Mouse (Mus musculus): ENCODE measurements around the gene Eprs.

The Eprs gene

DNA sequence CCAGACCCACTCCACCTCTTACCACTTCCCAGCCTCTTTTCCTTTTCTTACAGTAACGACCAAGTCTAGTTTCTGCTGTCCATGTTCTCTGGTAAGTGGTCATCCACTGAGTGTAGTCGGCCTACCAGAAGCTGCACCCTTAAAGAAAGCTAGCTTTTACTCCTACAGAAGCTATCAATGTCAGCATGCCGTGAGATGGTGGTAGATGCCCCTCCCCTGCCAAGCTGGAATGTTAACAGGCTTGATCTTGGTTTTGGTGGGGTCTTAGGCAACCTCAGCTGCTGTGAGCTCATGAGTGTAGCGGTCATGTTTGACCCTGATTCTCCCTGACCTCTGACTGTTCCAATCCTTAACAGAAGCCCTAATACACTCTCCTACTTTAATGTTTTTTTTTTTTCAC, 4.6 kb upstream of the Eprs start:
- DNase-seq (ENCODE audit: low read depth, low spot score), result no peak

DNA sequence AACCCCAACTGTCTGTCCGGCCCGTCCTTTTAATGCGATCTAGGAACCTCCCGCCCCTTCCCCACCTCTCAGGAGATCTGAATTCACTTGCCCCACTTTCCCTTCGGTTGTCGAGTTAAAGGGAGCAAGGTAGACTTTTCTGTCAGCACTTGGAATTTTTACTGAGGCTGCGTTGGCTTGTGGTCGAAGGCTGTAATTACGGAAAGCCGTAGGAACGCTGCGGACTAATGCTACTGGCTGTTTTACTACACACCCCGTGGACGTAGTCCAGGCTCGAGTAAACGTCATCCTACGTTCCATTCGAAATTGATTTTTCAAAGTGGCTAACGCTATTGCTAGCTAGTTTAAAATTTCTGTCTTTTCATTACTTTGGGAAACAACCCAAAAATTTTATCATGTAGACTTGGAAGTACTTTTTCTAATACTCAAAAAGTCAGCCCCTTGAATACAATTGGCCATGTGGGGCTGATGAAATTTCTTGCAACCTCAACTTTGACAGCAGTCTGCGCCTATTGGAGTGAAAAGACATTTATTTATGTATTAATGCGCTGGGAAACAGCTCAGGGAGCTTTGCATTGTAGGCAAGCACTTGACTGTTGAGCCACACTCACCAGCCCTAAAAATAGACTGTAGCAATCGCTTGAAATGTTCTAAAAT, 810 bp downstream of the Eprs start:
- DNase-seq (ENCODE audit: low read depth, low spot score), result peak; percentile 75

DNA sequence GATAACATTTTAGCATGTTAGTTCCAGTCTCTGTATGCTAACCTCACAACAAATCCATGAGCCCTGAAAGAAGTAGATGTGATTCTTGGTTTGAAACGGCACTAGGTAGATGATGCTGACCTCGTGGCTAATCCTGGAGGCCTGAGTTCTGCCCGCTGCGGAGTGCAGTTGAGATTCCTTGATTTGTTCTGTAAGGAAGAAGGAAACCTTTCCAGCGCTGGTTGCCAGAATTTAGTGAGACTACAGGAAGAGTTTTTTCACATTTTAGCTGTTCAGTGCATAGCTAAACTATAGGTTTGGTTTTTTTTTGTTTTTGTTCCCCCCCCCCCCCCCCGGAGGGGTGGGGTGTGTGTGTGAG, 1.3 kb downstream of the Eprs start:
- no peak for DNase-seq (ENCODE audit: low read depth, low spot score)

DNA sequence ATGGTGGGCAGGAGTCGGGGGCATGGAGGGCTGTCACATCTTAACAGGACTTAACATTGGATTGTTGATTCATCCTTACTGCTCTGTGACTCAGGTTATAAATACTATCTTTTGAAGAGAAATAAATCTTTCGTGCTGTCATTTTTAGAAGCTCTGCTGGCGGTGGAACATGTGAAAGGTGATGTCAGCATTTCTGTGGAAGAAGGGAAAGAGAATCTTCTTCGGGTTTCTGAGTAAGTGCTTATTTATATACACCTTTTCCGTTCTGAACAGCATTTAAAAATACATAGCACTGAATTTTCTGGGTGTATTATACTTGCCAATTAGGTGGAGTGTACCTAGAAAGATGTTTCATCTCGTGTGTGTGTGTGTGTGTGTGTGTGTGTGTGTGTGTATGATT, 4.5 kb downstream of the Eprs start:
- no peak for DNase-seq (ENCODE audit: low read depth, low spot score)

DNA sequence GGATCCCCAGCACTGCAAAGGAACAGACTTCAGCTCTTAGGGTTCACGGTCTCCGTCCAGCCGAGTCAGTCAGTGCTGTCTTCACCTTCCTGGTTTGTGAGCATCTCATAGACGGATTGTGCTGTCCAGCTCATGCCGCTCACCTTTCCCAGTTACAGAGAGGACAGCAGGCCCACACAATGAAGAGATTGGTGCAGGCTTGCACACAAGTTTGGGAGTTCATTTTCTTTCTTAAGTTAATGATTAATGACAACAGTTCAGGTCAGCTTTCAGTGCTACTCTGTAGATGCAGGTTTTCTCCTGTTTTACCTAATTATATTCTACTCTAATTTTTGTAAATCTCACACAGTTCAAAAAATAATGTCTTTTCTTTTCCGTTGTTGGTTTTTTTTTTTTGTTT, 7.1 kb downstream of the Eprs start:
- DNase-seq (ENCODE audit: low read depth, low spot score), result no peak

DNA sequence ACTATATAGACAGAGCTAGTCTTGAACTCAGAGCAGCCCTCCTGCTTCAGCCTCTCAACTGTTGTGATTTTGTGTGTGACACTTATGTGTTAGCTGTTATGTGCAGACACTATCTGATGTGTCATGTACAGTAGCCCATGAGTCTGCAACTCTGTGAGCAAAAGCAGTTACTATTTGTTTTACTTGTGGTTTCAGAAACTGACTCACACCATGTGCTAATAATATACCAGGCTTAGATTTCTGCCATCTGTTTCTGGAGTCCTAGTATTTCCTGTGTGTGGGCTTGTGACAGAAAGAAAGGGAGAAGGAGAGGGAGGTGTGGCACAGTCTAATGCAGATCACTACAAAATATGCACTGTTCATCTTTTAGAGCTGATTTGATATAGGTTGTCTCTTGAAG, 13.5 kb downstream of the Eprs start:
- DNase-seq (ENCODE audit: low read depth, low spot score), result no peak

DNA sequence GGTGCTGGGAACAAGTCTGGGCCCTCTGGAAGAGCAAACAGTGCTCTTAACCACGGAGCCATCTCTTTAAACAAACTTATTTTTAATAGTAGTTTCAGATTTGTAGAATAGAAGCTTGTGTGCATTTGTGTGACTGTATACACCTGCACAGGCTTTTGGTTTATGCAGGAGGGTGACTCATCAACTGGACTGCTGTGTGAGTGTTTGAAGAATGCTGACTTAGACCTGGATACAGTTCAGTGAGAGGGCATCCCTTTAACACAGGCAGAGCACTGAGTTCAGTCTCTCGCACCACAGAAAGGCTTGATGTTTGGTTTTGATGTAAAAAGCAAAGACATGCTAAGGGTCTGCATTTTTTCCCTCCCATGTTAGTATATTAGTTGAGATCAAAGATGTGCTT, 14.6 kb downstream of the Eprs start:
- DNase-seq (ENCODE audit: low read depth, low spot score), result no peak

DNA sequence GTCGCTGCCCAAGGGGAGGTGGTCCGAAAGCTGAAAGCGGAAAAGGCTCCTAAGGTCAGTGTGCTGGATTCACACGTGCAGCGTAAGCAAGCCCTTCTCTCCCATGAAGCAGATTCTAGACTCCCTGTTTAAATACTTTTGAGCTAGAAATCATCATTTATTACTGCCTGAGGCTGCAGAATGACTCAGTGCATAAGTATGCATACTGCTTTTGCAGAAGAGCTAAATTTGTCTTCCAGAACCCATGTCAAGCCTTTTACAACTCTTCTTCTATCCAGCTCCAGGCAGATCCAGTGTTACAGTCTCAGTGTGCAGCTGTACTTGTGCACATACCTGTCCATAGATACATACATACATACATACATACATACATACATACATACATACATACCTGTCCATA, 38.8 kb downstream of the Eprs start:
- no peak for DNase-seq (ENCODE audit: low read depth, low spot score)

DNA sequence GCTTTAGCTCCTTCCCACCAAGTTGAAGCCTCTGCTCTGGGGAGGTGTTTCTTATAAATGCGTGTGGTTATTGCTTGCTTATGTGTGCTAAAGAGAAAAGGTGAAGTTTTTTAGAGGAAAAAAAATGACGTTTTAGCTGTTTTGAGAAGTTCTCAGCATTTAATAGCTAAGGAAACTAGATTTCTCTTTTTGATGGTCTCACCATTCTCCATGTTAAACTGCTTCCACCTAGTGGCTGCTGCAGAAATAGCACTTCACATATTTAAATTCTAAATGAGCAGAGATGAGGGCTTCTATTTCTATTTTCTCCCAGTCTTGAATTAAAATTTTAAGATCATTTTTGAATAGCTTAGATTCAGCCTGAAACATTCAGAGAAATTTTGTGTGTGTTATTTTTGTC, 41.2 kb downstream of the Eprs start:
- peak; percentile 33 for DNase-seq (ENCODE audit: low read depth, low spot score)

DNA sequence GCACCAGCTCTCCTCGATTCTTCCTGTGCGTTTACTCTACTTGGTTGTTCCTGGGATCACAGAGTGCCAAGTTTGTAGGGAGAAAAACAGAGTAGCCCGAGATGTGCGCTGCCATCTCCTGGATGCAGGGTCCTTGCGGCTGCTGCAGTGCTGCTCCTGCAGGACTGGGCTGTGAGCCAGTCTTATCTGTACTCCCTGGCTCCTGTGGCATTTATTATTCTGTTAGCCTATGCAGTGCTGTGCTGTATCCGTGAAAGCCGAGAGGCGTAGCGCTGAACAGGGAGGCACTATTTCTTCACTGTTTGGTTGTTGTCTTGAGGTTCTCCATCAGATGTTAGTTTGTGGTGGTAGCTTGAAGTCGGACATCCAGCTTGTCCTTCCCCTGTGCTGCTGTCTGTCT, 43.1 kb downstream of the Eprs start:
- no peak for DNase-seq (ENCODE audit: low read depth, low spot score)

DNA sequence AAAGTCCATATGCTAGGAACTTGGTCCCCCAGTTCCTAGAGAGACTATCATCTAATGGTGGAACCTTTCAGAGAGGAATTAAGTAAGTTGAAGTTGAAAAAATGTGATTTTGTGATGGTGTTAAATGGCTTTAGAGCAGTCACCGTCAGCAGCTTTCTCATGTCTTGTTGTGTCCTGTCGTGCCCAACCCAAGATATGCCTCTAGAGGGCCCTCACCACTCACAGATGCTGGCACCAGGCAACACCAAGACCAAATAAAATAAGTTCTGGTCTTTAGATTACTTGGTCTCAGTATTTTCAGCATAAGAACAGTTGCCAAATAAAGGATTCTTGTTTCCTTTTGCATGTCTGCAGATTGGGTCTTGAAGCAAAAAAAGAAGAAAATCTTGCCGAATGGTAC, 47.0 kb downstream of the Eprs start:
- peak; percentile 32 for DNase-seq (ENCODE audit: low read depth, low spot score)

DNA sequence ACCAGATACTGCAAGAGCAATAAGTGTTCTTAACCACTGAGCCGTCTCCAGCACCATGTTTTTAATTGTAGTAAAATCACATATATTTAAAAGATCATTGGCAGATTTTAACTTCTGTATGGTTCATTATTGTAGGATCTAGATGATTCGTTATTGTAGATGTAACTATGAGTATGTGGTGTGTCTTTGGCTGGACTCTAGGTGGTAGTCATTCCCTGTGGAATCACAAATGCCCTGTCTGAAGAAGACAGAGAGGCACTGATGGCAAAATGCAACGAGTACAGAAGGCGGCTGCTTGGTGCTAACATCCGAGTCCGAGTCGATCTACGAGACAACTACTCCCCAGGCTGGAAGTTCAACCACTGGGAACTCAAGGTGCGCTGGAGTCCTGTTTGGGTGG, 55.2 kb downstream of the Eprs start:
- DNase-seq (ENCODE audit: low read depth, low spot score), result no peak

DNA sequence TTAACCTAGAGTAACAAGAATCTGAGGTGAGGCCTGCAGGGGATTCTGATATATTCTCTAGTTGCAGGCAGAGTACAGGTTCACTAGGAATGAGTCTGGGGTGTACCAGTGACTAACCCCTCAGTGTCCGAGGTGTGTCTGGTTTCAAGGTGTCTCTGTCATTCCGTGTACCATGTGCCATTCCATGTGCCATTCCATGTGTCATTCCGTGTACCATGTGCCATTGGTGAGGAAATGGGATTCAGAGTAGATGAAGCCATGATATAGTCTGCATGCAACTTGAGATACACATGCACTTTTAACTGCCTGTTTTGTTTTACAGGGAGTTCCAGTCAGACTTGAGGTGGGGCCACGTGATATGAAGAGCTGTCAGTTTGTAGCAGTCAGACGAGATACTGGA, 57.0 kb downstream of the Eprs start:
- no peak for DNase-seq (ENCODE audit: low read depth, low spot score)

DNA sequence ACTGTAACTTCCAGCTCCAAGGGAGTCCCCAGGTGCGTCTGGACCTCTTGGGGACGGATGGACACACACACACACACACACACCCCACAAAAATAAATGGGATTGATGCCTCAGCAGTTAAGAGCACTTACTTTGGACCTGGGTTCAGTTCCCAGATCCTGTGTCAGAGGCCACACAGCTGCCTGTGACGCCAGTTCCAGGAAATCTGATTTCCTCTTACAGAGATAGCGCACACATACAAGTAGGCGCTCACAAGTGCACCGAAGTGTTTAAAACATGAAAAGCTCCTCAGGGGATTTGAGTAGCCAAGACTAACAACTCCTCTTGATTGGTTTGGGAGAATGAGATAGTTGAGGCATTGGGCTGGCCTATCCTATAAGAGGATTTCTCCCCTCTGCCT, 57.9 kb downstream of the Eprs start:
- no peak for DNase-seq (ENCODE audit: low read depth, low spot score)

DNA sequence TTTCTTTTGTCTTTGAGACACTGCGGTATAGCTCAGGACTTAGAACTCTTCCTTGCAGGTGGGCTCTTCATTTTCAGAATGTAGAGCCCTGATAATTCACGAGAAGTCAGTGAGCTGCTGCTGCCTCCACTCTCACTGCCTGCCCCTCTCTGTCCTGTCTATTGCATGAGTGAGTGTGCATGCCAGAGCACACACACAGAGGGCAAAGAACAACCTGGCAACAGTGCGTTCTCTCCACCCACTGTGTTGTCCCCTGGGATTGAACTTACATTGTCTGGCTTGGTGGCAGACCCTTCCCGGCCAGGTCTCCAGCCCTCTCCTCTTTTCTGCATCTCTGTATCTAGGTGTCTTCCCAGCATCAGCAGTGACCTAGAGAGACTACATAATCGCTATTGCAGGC, 63.7 kb downstream of the Eprs start:
- DNase-seq (ENCODE audit: low read depth, low spot score), result no peak

DNA sequence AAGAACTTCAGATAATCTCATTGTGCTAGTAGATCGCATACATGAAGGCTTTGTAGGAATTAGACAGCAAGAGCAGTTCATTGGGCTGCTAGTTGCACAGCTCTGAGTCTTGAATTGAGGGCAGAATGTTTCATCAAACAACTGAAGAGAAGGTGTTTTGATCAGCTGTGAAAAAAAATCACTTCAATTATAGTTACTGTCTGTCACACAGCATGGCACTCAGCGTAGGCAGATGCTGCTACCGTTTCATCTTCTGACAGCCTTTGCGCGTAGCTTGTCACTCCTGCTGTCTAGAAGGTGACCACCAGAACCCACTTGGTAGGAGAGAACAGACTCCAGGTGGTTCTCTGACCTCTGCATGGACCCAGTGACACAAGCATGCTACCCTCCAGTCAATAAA, 67.6 kb downstream of the Eprs start:
- DNase-seq (ENCODE audit: low read depth, low spot score), result no peak

DNA sequence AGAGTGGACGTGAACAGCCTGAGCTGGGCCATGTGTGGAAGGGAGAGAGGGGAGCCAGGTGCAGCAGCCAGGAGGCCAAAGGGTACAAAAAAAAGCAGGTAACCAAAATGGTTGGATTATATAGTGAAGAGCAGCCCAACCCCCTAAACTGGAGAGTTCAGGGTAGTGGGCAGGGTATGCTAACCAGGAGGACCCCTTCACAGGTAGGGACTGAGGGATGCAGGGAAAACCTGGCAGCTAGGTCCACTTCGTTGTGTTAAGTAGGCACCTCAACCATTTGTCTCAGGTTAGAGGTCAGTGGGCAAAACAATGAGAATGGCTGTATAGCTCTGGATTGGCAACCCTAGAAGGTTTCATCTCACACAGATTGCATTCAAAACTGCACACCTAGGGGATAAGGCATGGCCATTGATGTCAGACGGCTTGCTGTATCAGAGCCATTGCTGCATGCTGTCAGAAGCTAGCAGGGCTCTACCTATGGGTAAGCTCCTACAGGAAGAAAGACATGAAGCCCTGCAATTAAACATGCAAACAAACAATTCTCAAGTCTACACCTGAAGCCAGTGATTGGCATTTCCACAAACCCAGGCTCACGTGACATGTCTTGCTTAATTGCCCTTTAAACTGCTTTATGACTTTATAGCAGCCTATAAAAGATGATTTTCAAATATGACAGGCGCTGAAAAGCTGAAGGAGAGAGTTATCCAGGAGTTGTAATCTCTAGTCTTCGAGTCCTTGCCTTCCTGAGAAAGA, 68.6 kb downstream of the Eprs start:
- no peak for DNase-seq (ENCODE audit: low read depth, low spot score)

DNA sequence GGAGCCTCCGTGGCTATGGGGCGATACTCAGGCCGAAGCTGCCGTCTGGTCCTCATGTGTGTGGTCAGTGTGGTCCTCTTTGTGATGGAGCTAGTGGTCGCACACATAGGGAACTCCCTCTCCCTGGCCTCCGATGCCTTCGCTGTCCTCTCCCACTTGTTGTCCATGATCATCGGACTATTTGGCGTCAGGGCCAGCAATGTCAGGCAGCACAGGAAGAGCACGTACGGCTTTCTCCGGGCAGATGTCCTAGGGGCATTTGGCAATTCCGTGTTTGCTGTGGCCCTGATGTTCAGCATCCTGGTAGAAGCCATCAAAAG, 69.1 kb downstream of the Eprs start:
- DNase-seq (ENCODE audit: low read depth, low spot score), result no peak

DNA sequence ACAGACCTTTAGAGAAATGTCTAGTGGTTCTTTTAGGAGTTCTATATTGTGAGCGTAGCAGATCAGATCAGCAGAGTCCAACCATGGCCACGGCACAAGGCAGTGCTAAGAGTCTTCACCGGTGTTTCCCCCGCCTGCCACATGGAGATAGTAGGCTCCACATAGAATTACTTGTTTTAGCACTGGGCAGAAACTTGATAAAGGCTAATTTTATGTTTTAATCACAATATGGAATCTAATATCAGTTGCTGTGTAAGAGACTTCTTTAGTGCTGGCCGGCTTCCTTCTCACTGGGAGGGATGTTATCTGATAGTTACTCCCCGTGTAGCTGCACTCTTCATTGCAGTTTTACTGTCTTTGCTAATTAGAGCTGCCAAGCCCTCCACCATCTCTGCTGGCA, 70.3 kb downstream of the Eprs start:
- DNase-seq (ENCODE audit: low read depth, low spot score), result no peak

DNA sequence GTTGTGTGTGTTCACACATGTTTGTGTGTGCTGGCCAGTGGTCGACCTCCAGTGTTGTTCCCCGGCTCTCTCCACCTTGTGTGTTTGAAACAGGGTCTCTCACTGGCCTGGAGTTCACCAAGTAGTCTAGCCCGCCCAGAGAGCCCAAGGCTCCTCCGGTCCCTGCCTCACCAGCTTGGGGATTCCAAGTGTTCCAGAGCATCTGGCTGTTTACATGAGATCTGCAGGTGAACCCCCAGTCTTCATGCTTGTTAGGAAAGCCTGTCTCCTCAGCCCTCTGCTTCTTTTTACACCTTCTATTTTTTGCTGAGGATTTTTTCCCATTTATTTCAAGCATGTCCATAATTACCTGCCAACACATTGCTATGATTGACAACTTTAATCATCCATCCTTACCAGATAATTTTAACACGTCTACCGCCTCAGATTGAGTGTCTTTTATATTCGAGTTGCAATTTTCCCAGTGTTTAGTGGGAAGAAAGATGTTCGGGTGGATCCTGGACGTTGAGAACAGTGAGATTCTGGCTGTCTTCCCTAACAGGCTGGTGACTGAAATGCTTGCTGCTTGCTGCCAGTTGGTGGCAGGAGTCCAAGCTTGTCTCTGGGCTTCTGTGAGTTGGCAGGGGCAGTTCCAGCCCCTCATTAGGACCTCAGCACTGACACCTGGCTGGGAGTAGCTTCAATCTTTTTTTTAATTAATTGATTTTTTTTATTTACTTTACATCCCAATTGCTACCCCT, 76.2 kb downstream of the Eprs start:
- peak; percentile 31 for DNase-seq (ENCODE audit: low read depth, low spot score)

DNA sequence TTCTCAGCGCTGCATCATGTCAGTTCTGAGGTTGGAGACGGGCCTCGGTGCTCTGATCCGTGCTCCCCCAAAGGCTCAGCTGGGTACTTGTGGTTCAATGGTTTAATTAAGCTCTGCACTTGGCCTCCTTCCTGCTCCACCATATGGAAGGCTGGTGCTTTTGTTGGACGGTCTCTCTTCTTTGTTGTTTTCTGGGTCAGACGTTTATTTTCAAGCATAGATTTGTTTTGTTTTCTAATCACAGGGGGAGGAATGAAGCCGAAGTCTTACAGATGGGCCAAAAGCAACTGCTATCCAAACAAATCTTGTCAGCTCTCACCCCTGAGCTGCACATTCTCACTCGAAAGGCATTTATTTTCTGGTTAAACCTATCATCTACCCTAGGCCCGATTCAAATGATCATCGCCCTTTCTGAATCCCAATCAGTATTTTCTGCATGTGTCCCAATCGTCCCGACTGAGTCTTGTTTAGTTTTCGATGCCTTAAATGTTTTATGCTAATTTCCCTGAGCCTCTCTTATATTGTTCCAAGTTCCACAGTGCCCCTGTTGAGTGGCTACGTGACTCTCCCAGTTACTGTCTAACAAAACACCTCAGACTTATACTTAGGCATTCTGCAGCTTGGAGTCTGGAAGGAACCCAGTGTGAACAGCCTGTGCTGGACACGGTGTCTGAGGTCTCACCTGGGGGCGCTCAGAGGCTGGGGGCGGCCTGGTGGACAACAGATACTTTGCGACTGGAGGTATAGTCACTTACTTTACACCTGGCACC, 79.0 kb downstream of the Eprs start:
- no peak for DNase-seq (ENCODE audit: low read depth, low spot score)

DNA sequence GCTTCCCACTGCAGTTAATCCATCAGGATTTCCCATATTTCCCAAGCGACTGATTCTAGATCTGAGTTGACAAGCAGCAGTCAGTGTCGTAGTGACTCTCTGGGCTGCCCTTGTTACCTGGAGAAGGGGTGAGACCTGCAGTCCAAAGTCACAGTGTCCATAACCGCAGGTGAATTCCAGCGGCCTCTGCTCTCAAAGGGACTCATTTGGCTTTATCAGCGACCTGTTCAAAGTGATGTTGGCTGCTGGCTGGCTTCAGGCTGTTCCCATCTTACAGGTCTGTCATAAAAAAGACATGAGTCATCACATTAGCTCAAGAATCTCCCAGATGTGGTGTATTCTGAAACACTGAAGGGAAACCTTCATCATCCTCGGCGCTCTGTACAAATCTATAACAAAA, 86.1 kb downstream of the Eprs start:
- DNase-seq (ENCODE audit: low read depth, low spot score), result no peak

DNA sequence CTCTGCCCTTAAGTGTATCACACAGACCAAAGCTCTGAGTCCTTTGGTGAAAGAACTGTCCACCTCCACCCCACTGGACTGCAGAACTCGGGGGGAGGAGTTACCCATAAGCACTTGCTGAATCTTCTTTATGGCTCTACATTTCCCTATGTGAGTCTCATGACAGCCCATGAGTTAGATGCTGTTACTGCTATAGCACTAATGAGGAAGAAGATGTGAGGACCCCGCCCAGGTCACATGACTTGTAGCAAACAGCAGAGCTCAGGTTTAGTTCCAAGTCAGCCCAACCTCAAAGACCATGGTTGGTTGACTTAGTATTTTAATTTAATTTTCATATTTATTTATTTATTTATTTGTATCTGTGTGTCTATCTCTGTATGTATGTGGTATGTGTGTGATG, 86.9 kb downstream of the Eprs start:
- no peak for DNase-seq (ENCODE audit: low read depth, low spot score)
